Mouse (Mus musculus): ENCODE data around the gene Cdx4. TPM values are rescaled to one million over a fixed set of nuclear protein-coding genes. Genes with fewer than 3 reads are reported as not detected.
A peak's percentile ranks its signal among the peaks of the same experiment; 100 is the strongest.

Gene Cdx4
- polyA plus RNA-seq, 1 experiment from 2014 or later: not detected

GRCm38 (mm10) chrX:103311723-103312122 lies 9.5 kb upstream of the Cdx4 start:
- Histone ChIP-seq H3K9me3 (ENCODE audit: control insufficient read depth, low read length) (no peaks in the 10 kb centered on the region), H3K4me2 (ENCODE audit: low read length) (no peak overlapping the region), H3K4me3 (ENCODE audit: control insufficient read depth in 1 of 2, insufficient read depth in 1 of 2, low read depth in 1 of 2, low read length in 2 of 2) (no peak overlapping the region), H3K4me1 (ENCODE audit: control insufficient read depth in 2 of 2, insufficient read depth in 2 of 2, low read length in 2 of 2) (no peaks in the 10 kb centered on the region), H3K27ac (replicated peaks in 1 of 2; ENCODE audit: control insufficient read depth in 1 of 2, insufficient read depth in 1 of 2, low read depth in 2 of 2, low read length in 2 of 2) (no peak overlapping the region), H3K27me3 (ENCODE audit: control insufficient read depth, insufficient read depth, low read length) (peaks cover 20% of the 10 kb centered on the region), H3K36me3 (ENCODE audit: control insufficient read depth, insufficient read depth, low read length) (no peaks in the 10 kb centered on the region), H3K9ac (ENCODE audit: low read length) (no peak overlapping the region)
- no peak for ATAC-seq (ENCODE audit: insufficient number of reproducible peaks, insufficient read depth, low FRiP score, low read depth)
- 73% methylated on average over 3 of the region's 3 CpGs for WGBS

GRCm38 (mm10) chrX:103314146-103314545 lies 7.1 kb upstream of the Cdx4 start:
- WGBS: 76% methylated on average over 6 of the region's 6 CpGs

GRCm38 (mm10) chrX:103325900-103326299 lies 4.7 kb downstream of the Cdx4 start:
- ATAC-seq (ENCODE audit: insufficient number of reproducible peaks, insufficient read depth, low FRiP score, low read depth): no peak
- no peak overlapping the region for H3K9ac ChIP-seq (ENCODE audit: low read length)
- WGBS: 77% methylated on average over 3 of the region's 3 CpGs
- H3K27me3 ChIP-seq (ENCODE audit: control insufficient read depth, insufficient read depth, low read length): peaks cover 62% of the 10 kb centered on the region
- H3K9me3 ChIP-seq (ENCODE audit: control insufficient read depth, low read length): no peaks in the 10 kb centered on the region
- no peak overlapping the region for H3K4me2 ChIP-seq (ENCODE audit: low read length)
- H3K36me3 ChIP-seq (ENCODE audit: control insufficient read depth, insufficient read depth, low read length): no peaks in the 10 kb centered on the region
- H3K27ac ChIP-seq (replicated peaks in 1 of 2; ENCODE audit: control insufficient read depth in 1 of 2, insufficient read depth in 1 of 2, low read depth in 2 of 2, low read length in 2 of 2): no peak overlapping the region
- no peak overlapping the region for H3K4me3 ChIP-seq (ENCODE audit: control insufficient read depth in 1 of 2, insufficient read depth in 1 of 2, low read depth in 1 of 2, low read length in 2 of 2)
- H3K4me1 ChIP-seq (ENCODE audit: control insufficient read depth in 2 of 2, insufficient read depth in 2 of 2, low read length in 2 of 2): no peaks in the 10 kb centered on the region

More at GRCm38 (mm10) chrX:103314146-103314545, 7.1 kb upstream of the Cdx4 start:
- H3K4me1 ChIP-seq (ENCODE audit: control insufficient read depth in 2 of 2, insufficient read depth in 2 of 2, low read length in 2 of 2): no peaks in the 10 kb centered on the region
- no peak overlapping the region for H3K4me2 ChIP-seq (ENCODE audit: low read length)
- no peak overlapping the region for H3K9ac ChIP-seq (ENCODE audit: low read length)
- no peaks in the 10 kb centered on the region for H3K9me3 ChIP-seq (ENCODE audit: control insufficient read depth, low read length)
- no peaks in the 10 kb centered on the region for H3K36me3 ChIP-seq (ENCODE audit: control insufficient read depth, insufficient read depth, low read length)
- no peak overlapping the region for H3K4me3 ChIP-seq (ENCODE audit: control insufficient read depth in 1 of 2, insufficient read depth in 1 of 2, low read depth in 1 of 2, low read length in 2 of 2)
- ATAC-seq (ENCODE audit: insufficient number of reproducible peaks, insufficient read depth, low FRiP score, low read depth): no peak
- no peak overlapping the region for H3K27ac ChIP-seq (replicated peaks in 1 of 2; ENCODE audit: control insufficient read depth in 1 of 2, insufficient read depth in 1 of 2, low read depth in 2 of 2, low read length in 2 of 2)
- peaks cover 40% of the 10 kb centered on the region for H3K27me3 ChIP-seq (ENCODE audit: control insufficient read depth, insufficient read depth, low read length)

GRCm38 (mm10) chrX:103329386-103329785 lies 8.2 kb downstream of the Cdx4 start:
- no peak overlapping the region for H3K27ac ChIP-seq (replicated peaks in 1 of 2; ENCODE audit: control insufficient read depth in 1 of 2, insufficient read depth in 1 of 2, low read depth in 2 of 2, low read length in 2 of 2)
- no peak overlapping the region for H3K4me3 ChIP-seq (ENCODE audit: control insufficient read depth in 1 of 2, insufficient read depth in 1 of 2, low read depth in 1 of 2, low read length in 2 of 2)
- no peak overlapping the region for H3K9ac ChIP-seq (ENCODE audit: low read length)
- H3K36me3 ChIP-seq (ENCODE audit: control insufficient read depth, insufficient read depth, low read length): no peaks in the 10 kb centered on the region
- ATAC-seq (ENCODE audit: insufficient number of reproducible peaks, insufficient read depth, low FRiP score, low read depth): no peak
- no peaks in the 10 kb centered on the region for H3K4me1 ChIP-seq (ENCODE audit: control insufficient read depth in 2 of 2, insufficient read depth in 2 of 2, low read length in 2 of 2)
- 48% methylated on average over 8 of the region's 8 CpGs for WGBS
- H3K27me3 ChIP-seq (ENCODE audit: control insufficient read depth, insufficient read depth, low read length): peaks cover 39% of the 10 kb centered on the region
- H3K9me3 ChIP-seq (ENCODE audit: control insufficient read depth, low read length): no peaks in the 10 kb centered on the region
- no peak overlapping the region for H3K4me2 ChIP-seq (ENCODE audit: low read length)

GRCm38 (mm10) chrX:103331125-103331858 lies 10.1 kb downstream of the Cdx4 start:
- Histone ChIP-seq H3K27me3 (ENCODE audit: control insufficient read depth, insufficient read depth, low read length) (peaks cover 26% of the 10 kb centered on the region), H3K4me1 (ENCODE audit: control insufficient read depth in 2 of 2, insufficient read depth in 2 of 2, low read length in 2 of 2) (no peaks in the 10 kb centered on the region), H3K36me3 (ENCODE audit: control insufficient read depth, insufficient read depth, low read length) (no peaks in the 10 kb centered on the region), H3K9ac (ENCODE audit: low read length) (no peak overlapping the region), H3K27ac (replicated peaks in 1 of 2; ENCODE audit: control insufficient read depth in 1 of 2, insufficient read depth in 1 of 2, low read depth in 2 of 2, low read length in 2 of 2) (no peak overlapping the region), H3K9me3 (ENCODE audit: control insufficient read depth, low read length) (no peaks in the 10 kb centered on the region), H3K4me2 (ENCODE audit: low read length) (no peak overlapping the region), H3K4me3 (ENCODE audit: control insufficient read depth in 1 of 2, insufficient read depth in 1 of 2, low read depth in 1 of 2, low read length in 2 of 2) (no peak overlapping the region)
- ATAC-seq (ENCODE audit: insufficient number of reproducible peaks, insufficient read depth, low FRiP score, low read depth): no peak
- WGBS: 59% methylated on average over 5 of the region's 5 CpGs

- H3K4me2 ChIP-seq (ENCODE audit: low read length): no peak overlapping the region
- H3K36me3 ChIP-seq (ENCODE audit: control insufficient read depth, insufficient read depth, low read length): no peaks in the 10 kb centered on the region
- no peaks in the 10 kb centered on the region for H3K4me1 ChIP-seq (ENCODE audit: control insufficient read depth in 2 of 2, insufficient read depth in 2 of 2, low read length in 2 of 2)
- H3K9me3 ChIP-seq (ENCODE audit: control insufficient read depth, low read length): no peaks in the 10 kb centered on the region
- no peak for ATAC-seq (ENCODE audit: insufficient number of reproducible peaks, insufficient read depth, low FRiP score, low read depth)
- whole genome bisulfite sequencing: 62% methylated on average over 3 of the region's 3 CpGs
- H3K4me3 ChIP-seq (ENCODE audit: control insufficient read depth in 1 of 2, insufficient read depth in 1 of 2, low read depth in 1 of 2, low read length in 2 of 2): no peak overlapping the region
- no peak overlapping the region for H3K9ac ChIP-seq (ENCODE audit: low read length)
- peaks cover 8% of the 10 kb centered on the region; the same call in 1 of the 2 replicates for H3K27me3 ChIP-seq (ENCODE audit: control insufficient read depth, insufficient read depth, low read length)
- H3K27ac ChIP-seq (replicated peaks in 1 of 2; ENCODE audit: control insufficient read depth in 1 of 2, insufficient read depth in 1 of 2, low read depth in 2 of 2, low read length in 2 of 2): no peak overlapping the region
These were observed 20.3 kb downstream of the Cdx4 start for GRCm38 (mm10) chrX:103341369-103342113.

- H3K9me3 ChIP-seq (ENCODE audit: control insufficient read depth, low read length): no peaks in the 10 kb centered on the region
- no peaks in the 10 kb centered on the region for H3K4me1 ChIP-seq (ENCODE audit: control insufficient read depth in 2 of 2, insufficient read depth in 2 of 2, low read length in 2 of 2)
- H3K27ac ChIP-seq (replicated peaks in 1 of 2; ENCODE audit: control insufficient read depth in 1 of 2, insufficient read depth in 1 of 2, low read depth in 2 of 2, low read length in 2 of 2): no peak overlapping the region
- 41% methylated on average over 5 of the region's 5 CpGs for WGBS
- peak overlapping the region; percentile 60 to 95; a peak in 3 of 4 replicates for H3K4me3 ChIP-seq (ENCODE audit: control insufficient read depth in 1 of 2, insufficient read depth in 1 of 2, low read depth in 1 of 2, low read length in 2 of 2)
- peak overlapping the region; percentile 65 for H3K4me2 ChIP-seq (ENCODE audit: low read length)
- H3K36me3 ChIP-seq (ENCODE audit: control insufficient read depth, insufficient read depth, low read length): no peaks in the 10 kb centered on the region
- no peak overlapping the region for H3K9ac ChIP-seq (ENCODE audit: low read length)
- no peak for ATAC-seq (ENCODE audit: insufficient number of reproducible peaks, insufficient read depth, low FRiP score, low read depth)
- peaks cover 40% of the 10 kb centered on the region for H3K27me3 ChIP-seq (ENCODE audit: control insufficient read depth, insufficient read depth, low read length)
These were observed 34.6 kb downstream of the Cdx4 start for GRCm38 (mm10) chrX:103355784-103356183.
